Mouse (Mus musculus) regulatory T cell (primary cell): ENCODE data around the gene Ccdc83.

Experiments used
- in situ Hi-C: fragments of 300-600 bp; cut with MboI, MseI; formaldehyde crosslinking; loops from one replicate; pipeline ENCODE4 v1.15.1; 2025; ENCODE audit warnings: high pct_unique_total_duplicates

The Ccdc83 gene

DNA sequence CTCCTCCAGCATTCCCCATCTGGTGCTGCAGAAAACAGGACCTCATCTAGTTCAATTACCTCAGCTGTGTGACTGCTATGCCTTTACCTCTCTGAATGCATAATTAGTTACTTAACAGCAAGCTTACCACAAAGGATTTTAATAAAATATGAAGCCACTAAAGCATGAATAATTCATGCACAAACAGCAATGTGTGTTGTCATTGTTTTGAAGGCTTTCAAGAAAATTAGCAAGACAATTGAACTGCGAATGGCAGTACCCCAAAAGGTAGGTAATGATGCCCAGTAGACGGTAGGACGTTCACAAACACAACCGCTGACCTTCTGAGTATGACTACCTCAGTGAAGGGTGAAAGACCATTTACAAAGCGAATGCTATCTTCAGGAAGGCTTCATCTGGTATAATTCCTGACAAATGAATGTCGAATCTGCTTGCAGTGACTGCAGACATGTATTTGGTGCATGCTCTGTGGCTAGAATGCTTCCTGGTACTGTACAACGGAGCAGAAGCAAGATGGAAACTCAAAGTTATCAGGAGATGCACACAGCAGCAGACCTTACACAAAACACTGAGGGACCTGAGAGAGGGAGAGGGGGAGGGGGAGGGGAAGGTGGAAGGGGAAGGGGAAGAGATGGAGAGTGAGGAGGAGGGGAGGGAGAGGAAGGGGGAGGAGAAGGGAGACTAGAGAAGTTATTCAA lies 3.5 kb downstream of the Ccdc83 start:
- in situ Hi-C loops: no loop called here

DNA sequence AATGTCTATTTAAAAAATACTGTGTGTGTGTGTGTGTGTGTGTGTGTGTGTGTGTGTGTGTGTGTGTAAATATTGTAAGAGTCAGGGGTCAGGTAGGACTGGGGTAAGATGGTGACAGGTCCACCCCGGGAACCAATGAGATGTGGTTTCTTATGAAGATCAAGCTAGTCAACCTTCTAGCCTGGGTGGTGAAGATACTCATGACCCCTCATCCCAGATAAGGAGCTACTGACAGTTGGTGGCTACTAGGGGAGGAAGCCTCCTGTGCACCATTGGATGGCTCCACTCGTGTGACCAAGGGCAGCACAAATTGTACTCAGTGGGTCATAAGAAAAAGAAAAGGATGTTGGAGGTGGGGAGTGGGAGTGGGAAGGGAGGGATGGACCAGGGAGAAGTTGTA lies 5.7 kb downstream of the Ccdc83 start:
- in situ Hi-C loops: no loop called here

DNA sequence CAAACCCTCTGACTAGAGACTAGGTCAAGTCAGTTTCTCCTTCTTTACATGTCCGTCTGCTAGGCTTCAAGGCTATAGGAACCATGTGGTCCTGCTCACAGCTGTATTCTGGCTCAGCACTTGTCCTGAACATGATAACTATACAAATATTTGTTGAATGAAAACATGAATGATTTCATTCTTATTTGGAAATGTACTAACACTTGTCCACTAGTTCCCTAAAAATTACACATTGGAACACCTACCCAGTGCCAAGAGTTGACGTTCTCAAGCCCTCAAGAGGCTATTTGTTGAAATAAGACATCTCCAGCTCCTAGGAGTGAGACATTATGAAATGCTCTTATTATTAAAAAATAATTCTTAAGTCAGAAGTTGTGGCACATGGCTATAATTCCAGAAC lies 6.9 kb downstream of the Ccdc83 start:
- in situ Hi-C loops: no loop called here

GRCm38 (mm10) chr7:90252946-90253345 lies 12.6 kb downstream of the Ccdc83 start:
- in situ Hi-C loops: no loop called here

GRCm38 (mm10) chr7:90243643-90244042 lies 21.9 kb downstream of the Ccdc83 start:
- in situ Hi-C loops: no loop called here

- in situ Hi-C loops: no loop called here
Observed at GRCm38 (mm10) chr7:90243151-90243550, 22.4 kb downstream of the Ccdc83 start.

DNA sequence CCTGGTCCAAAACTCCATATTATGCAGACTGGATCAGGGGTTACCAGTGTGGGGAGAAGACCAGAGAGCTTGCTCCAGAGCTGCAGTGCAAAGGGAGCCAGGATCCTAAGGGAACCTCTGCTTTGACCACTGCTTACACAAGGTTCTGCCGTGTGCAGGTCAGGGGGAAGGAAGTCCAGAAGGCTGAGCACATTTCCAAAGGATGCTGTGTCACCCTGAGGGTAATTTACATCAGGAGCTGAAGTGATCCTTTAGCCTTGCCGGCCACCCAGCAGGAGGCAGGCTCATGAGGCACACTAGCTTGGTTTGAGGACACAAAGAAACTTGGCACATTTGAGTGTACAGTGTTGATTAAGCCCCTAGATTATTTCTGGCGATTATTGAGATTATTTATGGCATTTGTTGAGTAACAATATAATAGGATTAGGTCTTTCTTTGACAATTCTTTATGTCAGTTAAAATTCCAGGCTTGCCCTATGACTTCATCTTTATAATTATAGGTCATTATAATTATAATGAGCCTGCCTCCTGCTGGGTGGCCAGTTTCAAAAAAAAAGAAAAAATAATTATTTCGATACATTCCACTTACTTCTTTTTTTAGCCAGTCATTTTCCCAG lies 29.2 kb downstream of the Ccdc83 start:
- in situ Hi-C loops: no loop called here

GRCm38 (mm10) chr7:90233921-90234320 lies 31.7 kb downstream of the Ccdc83 start:
- in situ Hi-C loops: no loop called here

- in situ Hi-C loops: no loop called here
Observed at GRCm38 (mm10) chr7:90231431-90231830, 34.1 kb downstream of the Ccdc83 start.

DNA sequence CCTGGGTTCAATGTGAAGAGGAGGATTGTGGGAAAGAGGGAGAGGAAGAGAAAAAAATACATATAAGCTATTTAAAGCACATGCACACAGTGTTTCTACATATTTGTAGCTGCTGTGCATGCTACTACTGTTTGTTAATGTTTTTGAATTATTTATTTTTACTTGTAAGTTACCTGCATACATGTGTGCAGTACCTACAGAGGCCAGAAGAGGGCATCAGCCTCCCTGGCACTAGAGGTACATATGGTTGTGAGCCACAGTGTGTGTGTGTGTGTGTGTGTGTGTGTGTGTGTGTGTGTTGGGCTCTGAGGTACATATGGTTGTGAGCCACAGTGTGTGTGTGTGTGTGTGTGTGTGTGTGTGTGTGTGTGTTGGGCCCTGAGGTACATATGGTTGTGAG lies 36.7 kb downstream of the Ccdc83 start:
- in situ Hi-C loops: loop anchor here (10.0 kb wide), 1 partner anchor 1164 kb away; no protein-coding TSS in a partner anchor

DNA sequence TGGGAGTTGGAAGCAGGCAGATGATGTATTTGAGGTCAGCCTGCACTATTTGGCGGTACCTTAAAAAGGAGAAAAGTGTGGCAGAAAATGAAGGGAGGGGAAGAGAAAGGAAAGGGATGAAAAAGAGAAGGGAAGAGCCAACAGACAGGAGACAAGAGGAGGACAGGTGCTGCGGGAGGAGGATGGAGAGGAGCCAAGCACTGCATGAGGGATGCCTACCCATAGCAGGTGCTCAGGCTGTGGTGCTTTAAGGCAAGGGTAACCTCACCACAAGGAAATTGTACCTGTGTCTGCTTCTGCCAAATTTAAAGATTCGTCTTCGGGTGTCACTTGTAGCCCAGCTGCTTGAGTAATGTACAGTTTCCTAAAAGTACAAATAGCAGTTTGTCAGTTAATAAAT lies 37.5 kb downstream of the Ccdc83 start:
- in situ Hi-C loops: loop anchor here (10.0 kb wide), 1 partner anchor 1163 kb away; no protein-coding TSS in a partner anchor

- in situ Hi-C loops: loop anchor here (10.0 kb wide), 1 partner anchor 1157 kb away; no protein-coding TSS in a partner anchor
Observed at GRCm38 (mm10) chr7:90221487-90221886, 44.1 kb downstream of the Ccdc83 start.

GRCm38 (mm10) chr7:90218122-90218521 lies 47.5 kb downstream of the Ccdc83 start:
- in situ Hi-C loops: no loop called here

DNA sequence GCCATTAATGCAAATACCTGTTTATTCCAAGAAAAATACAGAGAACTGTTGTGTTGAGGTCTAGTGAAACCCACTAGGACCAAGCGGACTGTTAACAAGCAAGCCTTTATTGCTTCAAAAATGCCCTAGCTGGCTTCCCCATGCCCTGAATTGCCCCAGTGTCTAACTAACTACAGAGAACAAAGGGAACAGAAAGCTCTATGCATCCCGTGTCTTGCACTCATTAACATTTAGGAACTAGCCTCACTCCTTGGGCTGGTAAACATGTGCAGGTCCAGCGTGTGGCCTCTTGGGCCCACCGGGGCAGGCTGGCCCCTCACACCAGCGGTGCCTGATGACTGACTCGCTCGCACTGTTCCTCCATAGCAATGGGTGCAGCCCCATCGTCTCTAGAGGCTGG lies 49.1 kb downstream of the Ccdc83 start:
- in situ Hi-C loops: no loop called here

- in situ Hi-C loops: no loop called here
Observed at GRCm38 (mm10) chr7:90210947-90211346, 54.6 kb downstream of the Ccdc83 start.

GRCm38 (mm10) chr7:90210116-90210515 lies 55.5 kb downstream of the Ccdc83 start:
- in situ Hi-C loops: no loop called here

DNA sequence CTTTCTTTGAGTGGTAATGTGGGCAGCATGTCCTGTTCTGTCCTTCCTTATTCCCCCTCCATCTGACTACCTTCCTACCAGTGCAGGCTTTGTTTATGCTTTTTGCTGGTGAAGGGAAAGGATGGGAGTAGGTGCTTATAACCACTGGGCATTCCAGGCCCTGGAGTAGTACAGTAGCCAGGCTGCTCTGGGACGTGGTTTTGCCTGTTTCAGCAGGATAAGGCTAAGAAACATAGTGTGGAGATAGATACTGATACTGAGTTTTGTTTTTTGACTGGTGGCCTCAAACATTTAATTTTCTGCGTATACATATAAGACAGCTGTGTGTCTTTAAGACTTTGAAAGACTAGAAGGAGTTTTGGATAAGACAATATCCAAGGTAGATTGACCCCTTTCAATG lies 61.7 kb downstream of the Ccdc83 start:
- in situ Hi-C loops: no loop called here

DNA sequence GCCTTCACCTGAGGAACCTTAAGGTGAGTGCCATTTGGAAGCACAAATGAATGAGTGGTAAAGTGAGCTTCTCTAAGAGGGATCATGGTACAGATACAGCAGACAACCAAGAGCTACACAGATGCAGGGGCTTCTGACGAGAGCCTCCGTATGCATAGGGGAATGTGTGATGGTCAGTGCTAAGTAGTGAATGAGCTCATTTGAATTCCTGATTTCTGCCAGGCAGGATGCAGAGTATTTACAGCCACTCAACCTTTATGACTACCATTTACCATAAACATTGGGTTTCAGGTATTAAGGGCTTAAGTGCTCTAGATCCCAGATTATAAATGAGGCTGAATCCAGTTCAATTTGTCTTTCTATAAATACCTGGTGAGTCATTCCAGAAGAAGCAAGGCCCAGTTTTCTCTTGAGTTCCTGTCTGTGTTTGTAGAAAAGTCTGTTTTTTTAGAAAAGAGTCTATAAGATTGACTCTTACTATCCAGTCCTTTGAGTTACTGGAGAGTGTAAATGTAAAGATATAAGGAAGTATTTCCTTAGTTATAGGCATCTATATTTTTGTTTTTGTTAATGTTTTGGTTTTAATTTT lies 63.6 kb downstream of the Ccdc83 start:
- in situ Hi-C loops: no loop called here

- in situ Hi-C loops: no loop called here
Observed at GRCm38 (mm10) chr7:90200251-90200650, 65.3 kb downstream of the Ccdc83 start.

GRCm38 (mm10) chr7:90180635-90181034 lies 84.9 kb downstream of the Ccdc83 start:
- in situ Hi-C loops: no loop called here

DNA sequence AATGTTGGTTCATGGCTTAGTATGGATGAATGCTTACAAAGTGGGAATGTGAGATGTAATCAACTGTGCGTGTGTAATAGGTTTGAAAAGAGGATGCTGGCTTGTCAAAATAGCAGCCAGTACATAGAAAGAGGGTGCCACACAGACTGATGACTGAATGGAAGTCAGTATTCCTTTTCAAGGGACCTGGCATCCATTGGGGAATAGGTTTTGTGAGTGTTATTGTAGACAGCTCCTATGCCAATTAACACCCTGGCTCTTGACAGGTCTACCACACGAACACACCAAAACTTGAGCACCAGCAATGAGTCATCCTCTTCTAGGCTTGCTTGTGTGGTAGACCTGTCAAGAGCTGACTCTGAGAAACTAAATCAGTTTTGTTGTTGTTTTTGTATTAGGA lies 90.0 kb downstream of the Ccdc83 start:
- in situ Hi-C loops: loop anchor here (10.0 kb wide), 1 partner anchor 211 kb away; no protein-coding TSS in a partner anchor
